Mouse (Mus musculus): ENCODE data around the gene Dek.

Dek gene

DNA sequence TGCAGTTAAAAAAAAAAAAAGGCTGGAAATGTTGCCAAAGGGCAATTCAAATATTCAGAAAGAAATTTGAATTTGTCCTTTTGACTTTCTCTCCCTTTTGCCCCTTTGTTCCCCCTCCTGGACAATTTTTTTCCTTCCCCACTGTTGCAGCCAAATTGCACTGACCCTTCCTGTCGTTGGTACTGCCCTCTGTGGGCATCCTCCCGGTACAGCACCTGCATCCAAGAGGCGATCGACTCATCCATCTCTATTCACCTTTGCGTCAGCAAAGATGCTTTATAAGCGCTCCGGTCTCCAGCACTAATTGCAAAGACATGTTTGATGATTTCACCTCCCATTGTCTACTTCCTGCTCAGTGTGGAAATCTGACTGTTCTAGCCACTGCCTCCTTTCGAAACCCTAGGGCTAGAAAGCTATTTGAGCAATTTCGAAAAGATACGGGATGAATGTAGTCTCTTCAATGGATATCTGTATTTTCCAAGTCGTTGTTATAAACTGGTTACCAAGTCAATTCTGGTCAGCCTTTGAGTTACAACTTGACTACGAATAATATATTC is 15.4 kb upstream of the Dek start:
- in situ Hi-C loops (cut with MboI; ENCODE audit: low pct_unique_long_range_greater_than_20kb in 1 of 2, low sequenced_read_pairs in 2 of 2, unreplicated experiment in 1 of 2): no loop called here

DNA sequence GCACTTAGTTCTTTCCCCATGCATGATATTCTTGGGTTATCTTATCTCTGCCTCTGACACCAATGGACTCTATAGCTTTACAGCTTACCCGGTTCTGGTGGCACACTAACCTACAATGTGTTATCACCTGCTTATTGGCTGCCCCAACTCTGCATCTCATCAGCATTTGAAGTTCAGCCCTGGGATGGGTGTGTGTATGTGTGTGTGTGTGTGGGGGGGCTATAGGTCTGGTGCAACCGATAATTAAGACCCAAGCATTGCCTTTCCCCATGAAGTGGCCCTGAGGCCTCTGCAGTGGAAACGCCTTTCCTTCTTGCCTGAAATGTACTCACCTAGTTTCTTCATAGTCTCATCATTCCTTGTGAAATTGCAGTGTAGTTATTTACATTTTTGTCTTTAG is 10.0 kb upstream of the Dek start:
- in situ Hi-C loops (cut with MboI; ENCODE audit: low pct_unique_long_range_greater_than_20kb in 1 of 2, low sequenced_read_pairs in 2 of 2, unreplicated experiment in 1 of 2): no loop called here

DNA sequence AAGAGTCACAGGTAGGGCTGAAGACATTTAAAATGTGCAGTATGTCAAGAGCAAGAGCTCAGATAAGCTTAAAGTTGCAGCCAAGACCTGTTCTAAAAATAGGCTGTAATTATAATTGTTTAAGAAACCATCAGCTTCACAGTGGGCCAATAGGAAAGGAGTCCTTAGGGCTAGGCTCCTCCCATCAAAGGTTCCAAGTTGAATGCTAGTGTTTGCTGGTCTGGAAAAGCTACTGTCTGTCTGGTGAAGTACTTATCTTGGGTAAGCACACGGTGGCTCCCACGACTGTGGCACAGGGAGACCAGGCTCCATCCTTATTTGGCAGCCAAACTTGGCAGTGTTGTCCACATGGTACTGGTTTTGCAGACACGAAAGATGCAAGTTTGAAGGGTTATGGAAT is 6.9 kb upstream of the Dek start:
- in situ Hi-C loops (cut with MboI; ENCODE audit: low pct_unique_long_range_greater_than_20kb in 1 of 2, low sequenced_read_pairs in 2 of 2, unreplicated experiment in 1 of 2): no loop called here

DNA sequence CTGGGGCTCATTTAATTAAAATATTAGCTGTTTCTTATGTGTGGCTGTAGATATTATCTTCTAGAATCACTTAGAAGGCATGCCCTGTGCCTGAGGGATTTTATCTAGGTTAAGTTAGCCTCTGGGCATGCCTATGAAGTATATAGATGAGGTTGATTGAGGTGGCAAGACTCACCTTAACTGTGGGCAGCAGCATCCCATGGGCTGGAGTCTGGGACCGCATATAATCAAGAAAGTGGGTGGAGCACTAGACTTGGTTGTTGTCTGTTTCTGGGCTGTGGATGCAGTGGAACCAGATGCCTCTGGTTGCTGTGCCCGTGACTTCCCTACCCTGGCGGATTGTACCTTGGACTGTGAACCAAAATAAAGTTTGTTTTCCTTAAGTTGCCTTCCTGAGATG is 6.1 kb upstream of the Dek start:
- in situ Hi-C loops (cut with MboI; ENCODE audit: low pct_unique_long_range_greater_than_20kb in 1 of 2, low sequenced_read_pairs in 2 of 2, unreplicated experiment in 1 of 2): no loop called here

DNA sequence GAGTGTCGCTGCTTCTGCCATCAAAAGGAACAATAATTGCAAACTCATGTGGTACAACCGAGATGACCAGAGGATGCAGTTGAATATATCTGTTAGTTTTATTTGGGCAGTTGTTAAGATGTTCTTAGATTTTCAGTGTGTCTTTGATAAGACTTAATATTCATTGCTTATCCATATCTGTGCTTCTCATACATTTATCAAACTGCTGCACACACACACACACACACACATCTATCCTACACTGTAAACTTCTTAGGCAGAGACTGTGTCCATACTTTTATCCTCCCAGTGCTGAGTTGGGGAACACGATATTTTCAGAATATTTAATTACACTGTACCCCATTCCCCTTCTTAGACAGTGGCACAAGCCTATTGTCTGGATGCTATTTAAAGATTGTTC is 5.2 kb upstream of the Dek start:
- in situ Hi-C loops (cut with MboI; ENCODE audit: low pct_unique_long_range_greater_than_20kb in 1 of 2, low sequenced_read_pairs in 2 of 2, unreplicated experiment in 1 of 2): no loop called here

DNA sequence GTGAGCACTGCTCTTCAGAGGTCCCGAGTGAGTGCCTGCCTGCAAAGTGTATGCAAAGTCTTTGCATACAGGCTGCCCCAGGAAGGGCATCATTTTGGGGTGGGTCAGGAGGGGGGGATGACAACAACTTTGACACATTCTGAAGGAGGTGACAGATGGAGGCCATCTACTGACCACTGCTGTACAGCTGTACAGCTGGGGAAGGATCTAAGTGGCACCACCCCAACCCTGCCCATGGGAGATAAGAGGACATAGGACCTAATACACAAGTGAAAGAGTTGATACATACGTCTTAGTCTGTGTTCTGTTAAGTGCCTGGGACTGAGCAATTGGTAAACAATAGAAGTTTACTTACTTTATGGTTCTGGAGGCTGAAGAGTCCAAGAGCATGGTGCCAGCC is 3.2 kb upstream of the Dek start:
- in situ Hi-C loops (cut with MboI; ENCODE audit: low pct_unique_long_range_greater_than_20kb in 1 of 2, low sequenced_read_pairs in 2 of 2, unreplicated experiment in 1 of 2): no loop called here

GRCm38 (mm10) chr13:47106580-47106888 is 533 bp upstream of the Dek start:
- in situ Hi-C loops (cut with MboI; ENCODE audit: low pct_unique_long_range_greater_than_20kb in 1 of 2, low sequenced_read_pairs in 2 of 2, unreplicated experiment in 1 of 2): no loop called here

DNA sequence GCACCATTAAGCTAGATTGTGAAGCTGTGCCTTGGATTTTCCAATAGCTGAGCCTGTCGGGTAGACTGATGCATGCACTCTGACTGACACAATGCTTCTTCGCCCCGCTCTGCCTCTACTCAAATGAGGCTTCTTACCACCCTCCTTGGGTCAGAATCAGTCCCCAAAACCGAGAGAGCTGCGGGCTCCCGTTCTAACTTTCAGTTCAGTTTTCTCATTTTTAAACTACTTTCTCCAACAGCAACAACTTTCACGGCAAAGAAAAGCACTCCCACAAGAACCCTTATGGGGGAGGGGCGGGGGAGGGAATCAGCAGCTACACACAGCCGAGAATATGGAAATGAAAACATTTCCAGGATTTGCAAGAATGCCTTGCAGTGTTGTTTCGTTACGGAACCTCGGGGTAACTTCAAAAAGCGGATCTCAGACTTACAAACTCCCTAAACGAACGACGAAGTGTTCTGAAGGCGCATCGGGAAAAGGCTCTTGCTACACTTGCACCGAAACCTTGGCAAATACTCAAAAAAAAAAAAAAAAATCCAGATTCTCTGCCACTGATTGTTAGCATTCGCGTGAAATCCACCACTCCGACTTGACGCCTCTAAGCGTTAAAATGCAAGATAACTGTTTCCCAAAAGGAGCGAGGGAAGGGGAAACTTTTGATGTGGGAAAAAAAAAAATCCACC is 1.0 kb downstream of the Dek start:
- in situ Hi-C loops (cut with MboI; ENCODE audit: low pct_unique_long_range_greater_than_20kb in 1 of 2, low sequenced_read_pairs in 2 of 2, unreplicated experiment in 1 of 2): no loop called here

DNA sequence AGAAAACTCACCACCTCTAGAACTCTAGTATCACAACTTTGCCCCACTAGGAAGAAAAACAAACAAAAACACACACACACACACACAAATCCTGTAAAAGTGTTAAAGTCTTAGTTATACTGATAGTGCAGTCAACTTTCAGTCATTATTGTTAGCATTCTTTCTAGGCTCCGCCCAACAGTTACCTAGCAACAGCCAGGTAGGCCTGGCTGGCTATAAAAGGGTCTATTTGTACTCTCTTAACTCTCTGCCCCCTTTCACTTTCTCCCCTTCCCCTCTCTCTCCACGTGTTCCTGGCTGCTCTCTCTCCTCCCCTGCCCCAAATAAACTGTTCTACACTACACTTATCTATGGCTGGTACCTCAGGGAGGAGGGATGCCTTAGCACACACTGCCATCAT is 1.9 kb downstream of the Dek start:
- in situ Hi-C loops (cut with MboI; ENCODE audit: low pct_unique_long_range_greater_than_20kb in 1 of 2, low sequenced_read_pairs in 2 of 2, unreplicated experiment in 1 of 2): no loop called here

DNA sequence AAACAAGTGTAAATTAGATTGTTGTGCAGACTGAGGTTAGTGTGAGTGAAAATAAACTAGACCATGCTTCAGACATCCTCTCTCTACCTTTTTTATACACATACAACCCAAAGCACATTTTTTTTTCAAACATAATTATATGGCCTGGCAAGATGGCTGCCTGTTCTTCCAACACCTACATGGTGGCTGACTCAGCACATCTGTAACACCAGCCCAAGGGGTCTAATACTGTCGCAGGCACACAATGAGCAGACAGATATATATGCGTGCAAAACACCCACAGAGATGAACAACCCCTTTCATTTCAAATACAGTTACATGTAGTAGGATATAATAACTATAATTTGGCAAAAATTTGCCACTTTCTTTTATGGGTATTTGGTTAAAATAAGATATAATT is 5.4 kb downstream of the Dek start:
- in situ Hi-C loops (cut with MboI; ENCODE audit: low pct_unique_long_range_greater_than_20kb in 1 of 2, low sequenced_read_pairs in 2 of 2, unreplicated experiment in 1 of 2): no loop called here

GRCm38 (mm10) chr13:47099265-47099664 is 6.7 kb downstream of the Dek start:
- in situ Hi-C loops (cut with MboI; ENCODE audit: low pct_unique_long_range_greater_than_20kb in 1 of 2, low sequenced_read_pairs in 2 of 2, unreplicated experiment in 1 of 2): loop anchor here in 1 of 2 experiments (25.0 kb wide), 1 partner anchor 412 kb away; no protein-coding TSS in a partner anchor

DNA sequence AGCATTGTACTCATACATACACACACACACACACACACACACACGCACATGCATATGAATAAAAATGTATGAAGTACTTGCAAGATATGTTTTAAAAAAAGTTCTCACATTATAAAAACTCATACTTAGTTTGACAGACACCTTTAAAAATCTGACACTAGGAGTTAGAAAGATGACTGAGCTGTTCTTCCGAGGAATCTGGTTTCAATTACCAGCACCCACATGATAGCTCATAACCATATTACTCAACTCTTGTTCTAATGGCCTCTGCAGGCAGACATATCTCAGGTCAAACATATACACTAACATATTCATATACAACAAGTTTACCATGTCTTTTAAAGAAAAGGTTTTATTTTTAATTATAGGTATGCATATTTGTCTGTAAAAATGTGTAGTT is 9.4 kb downstream of the Dek start:
- in situ Hi-C loops (cut with MboI; ENCODE audit: low pct_unique_long_range_greater_than_20kb in 1 of 2, low sequenced_read_pairs in 2 of 2, unreplicated experiment in 1 of 2): loop anchor here in 1 of 2 experiments (25.0 kb wide), 1 partner anchor 409 kb away; no protein-coding TSS in a partner anchor

DNA sequence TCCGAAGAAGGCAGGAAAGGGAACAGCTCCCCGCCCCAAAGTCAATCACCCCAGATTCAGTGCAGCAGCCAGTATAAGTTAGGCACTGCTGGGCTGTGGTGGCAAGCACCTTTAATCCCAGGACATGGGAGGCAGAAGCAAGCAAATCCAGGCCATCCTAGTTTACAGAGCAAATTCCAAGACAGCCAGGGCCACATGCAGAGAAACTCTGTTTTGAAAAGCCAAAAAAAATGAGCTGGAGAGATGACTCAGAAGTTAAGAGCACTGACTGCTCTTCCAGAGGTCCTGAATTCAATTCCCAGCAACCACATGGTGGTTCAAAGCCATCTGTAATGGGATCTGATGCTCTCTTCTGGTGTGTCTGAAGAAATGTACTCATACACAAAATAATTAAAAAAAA is 12.2 kb downstream of the Dek start:
- in situ Hi-C loops (cut with MboI; ENCODE audit: low pct_unique_long_range_greater_than_20kb in 1 of 2, low sequenced_read_pairs in 2 of 2, unreplicated experiment in 1 of 2): loop anchor here in 1 of 2 experiments (25.0 kb wide), 1 partner anchor 406 kb away; no protein-coding TSS in a partner anchor

DNA sequence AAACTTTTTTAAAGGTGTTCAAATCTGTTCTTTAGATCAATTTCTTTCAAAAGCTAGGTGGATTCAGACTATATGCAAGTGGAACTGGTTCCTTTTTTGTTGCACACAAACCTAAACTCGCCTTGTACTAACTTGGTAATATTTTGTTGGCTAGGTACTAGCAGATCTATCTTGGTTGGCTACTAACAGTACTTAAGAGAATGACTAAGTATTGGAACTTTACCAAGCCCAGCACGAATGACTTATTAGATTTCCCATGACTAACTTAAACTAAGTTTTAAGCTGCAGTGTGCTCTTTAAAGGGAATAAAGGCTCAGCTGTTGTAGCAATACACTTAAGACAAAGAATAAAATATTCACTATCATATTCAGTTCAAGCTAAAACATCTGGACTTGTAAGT is 16.7 kb downstream of the Dek start:
- in situ Hi-C loops (cut with MboI; ENCODE audit: low pct_unique_long_range_greater_than_20kb in 1 of 2, low sequenced_read_pairs in 2 of 2, unreplicated experiment in 1 of 2): loop anchor here in 1 of 2 experiments (25.0 kb wide), 1 partner anchor 402 kb away; no protein-coding TSS in a partner anchor

DNA sequence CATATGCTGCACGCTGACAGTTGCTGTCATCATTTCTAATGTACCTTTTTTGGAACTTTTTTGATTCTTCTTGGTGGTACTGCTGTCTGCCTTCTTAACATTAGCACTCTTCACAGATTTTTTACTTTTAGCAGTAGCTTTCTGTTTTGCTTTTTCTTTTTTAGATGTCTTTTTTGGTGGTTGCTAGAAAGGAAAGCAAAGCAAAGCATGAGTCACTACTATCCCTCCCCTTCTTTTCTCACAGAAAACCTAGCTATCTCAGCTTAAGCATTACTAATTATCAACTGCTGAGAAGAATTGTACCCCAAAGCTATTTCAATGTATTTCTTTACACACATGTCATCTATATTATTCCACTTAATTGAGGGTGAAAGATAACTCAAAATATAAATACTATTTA is 17.6 kb downstream of the Dek start:
- in situ Hi-C loops (cut with MboI; ENCODE audit: low pct_unique_long_range_greater_than_20kb in 1 of 2, low sequenced_read_pairs in 2 of 2, unreplicated experiment in 1 of 2): loop anchor here in 1 of 2 experiments (25.0 kb wide), 1 partner anchor 401 kb away; no protein-coding TSS in a partner anchor

DNA sequence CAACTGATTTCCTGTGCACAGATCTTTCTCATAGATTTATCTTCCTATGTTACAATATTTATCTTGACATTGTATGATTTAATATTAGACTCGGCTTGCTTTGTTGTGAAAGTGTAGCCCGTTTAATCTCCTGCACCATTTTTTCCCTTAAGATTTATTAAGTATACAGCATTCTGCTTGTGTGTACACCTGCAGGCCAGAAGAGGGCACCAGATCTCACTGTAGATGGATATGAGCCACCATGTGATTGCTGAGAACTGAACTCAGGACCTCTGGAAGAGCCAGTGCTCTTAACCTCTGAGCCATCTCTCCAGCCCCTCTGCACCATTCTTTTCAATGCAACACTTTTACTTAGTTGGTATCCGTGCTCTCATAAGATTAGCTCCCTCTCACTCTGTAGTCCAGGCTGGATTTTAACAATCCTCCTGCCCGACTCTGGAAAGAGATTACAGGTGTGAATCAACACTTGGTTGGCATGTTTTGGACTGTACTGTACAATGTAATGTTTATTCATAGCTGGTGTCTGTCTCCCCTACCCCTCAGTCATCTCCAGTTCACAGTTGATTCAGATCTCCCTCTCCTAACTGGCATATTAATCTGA is 25.0 kb downstream of the Dek start:
- in situ Hi-C loops (cut with MboI; ENCODE audit: low pct_unique_long_range_greater_than_20kb in 1 of 2, low sequenced_read_pairs in 2 of 2, unreplicated experiment in 1 of 2): loop anchor here in 1 of 2 experiments (25.0 kb wide), 1 partner anchor 394 kb away; no protein-coding TSS in a partner anchor

GRCm38 (mm10) chr13:47078799-47079198 is 27.2 kb downstream of the Dek start:
- in situ Hi-C loops (cut with MboI; ENCODE audit: low pct_unique_long_range_greater_than_20kb in 1 of 2, low sequenced_read_pairs in 2 of 2, unreplicated experiment in 1 of 2): loop anchor here in 1 of 2 experiments (10.0 to 25.0 kb wide), 2 partner anchors 206 to 391 kb away; no protein-coding TSS in a partner anchor

DNA sequence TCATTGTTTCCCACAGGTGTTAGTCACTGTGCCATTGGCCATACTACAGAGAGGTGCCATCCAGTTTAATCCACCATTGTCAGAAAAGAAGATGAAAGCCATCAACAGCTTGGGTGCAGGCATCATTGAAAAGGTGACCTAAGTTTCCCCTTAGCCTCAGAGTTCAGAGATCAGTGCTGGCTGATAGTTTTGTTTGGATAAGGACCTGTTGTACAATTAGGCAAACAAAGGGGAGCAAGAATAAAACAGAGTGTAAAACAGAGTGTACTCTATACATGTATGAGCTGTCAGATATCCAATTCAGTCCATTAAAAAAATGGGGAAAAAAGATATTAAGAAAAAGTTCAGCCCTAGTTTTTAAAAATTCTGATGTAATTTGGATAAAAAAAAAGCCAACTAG is 28.6 kb downstream of the Dek start:
- in situ Hi-C loops (cut with MboI; ENCODE audit: low pct_unique_long_range_greater_than_20kb in 1 of 2, low sequenced_read_pairs in 2 of 2, unreplicated experiment in 1 of 2): loop anchor here in 1 of 2 experiments (10.0 to 25.0 kb wide), 2 partner anchors 207 to 390 kb away; no protein-coding TSS in a partner anchor

- in situ Hi-C loops (cut with MboI; ENCODE audit: low pct_unique_long_range_greater_than_20kb in 1 of 2, low sequenced_read_pairs in 2 of 2, unreplicated experiment in 1 of 2): loop anchor here in 1 of 2 experiments (10.0 to 25.0 kb wide), 2 partner anchors 209 to 389 kb away; no protein-coding TSS in a partner anchor
Observed at GRCm38 (mm10) chr13:47076156-47076555, 29.8 kb downstream of the Dek start.
